Mouse (Mus musculus) intestine, embryonic 16.5 days (tissue): ENCODE results near the gene Adgrg1. TPM values are rescaled to one million over a fixed set of nuclear protein-coding genes. Genes with fewer than 3 reads are reported as not detected.

Experiments used
- ATAC-seq: fragments of 200-750 bp; cut with Nextera tagmentation; 2 replicates; pipeline ENCODE4 v1.8.0; 2017; ENCODE audit warnings: moderate TSS enrichment, moderate library complexity
- H3K27ac ChIP-seq: fragments of 300-500 bp; sonication (generic); 2 replicates; pipeline ENCODE4 v1.5.1; 2014; ENCODE audit warnings: mild to moderate bottlenecking, low read length
- H3K27me3 ChIP-seq: fragments of 300-500 bp; sonication (generic); replicated peaks from 2 replicates; pipeline ENCODE4 v1.6.1; 2014; ENCODE audit warnings: low read length, control low read depth, mixed read lengths; ENCODE audit not compliant: control insufficient read depth, insufficient read depth
- H3K36me3 ChIP-seq: fragments of 300-500 bp; sonication (generic); 2 replicates; pipeline ENCODE4 v1.6.1; 2014; ENCODE audit warnings: low read length, control low read depth; ENCODE audit not compliant: control insufficient read depth, insufficient read depth
- H3K4me1 ChIP-seq: fragments of 300-500 bp; sonication (generic); 2 replicates; pipeline ENCODE4 v1.6.1; 2014; ENCODE audit warnings: low read length, control low read depth, mixed read lengths; ENCODE audit not compliant: control insufficient read depth, insufficient read depth
- H3K4me2 ChIP-seq: fragments of 300-500 bp; sonication (generic); 2 replicates; pipeline ENCODE4 v1.6.1; 2014; ENCODE audit warnings: low read depth, low read length, control low read depth
- H3K4me3 ChIP-seq: fragments of 300-500 bp; sonication (generic); 2 replicates; pipeline ENCODE4 v1.5.1; 2014; ENCODE audit warnings: mild to moderate bottlenecking, low read length
- H3K9ac ChIP-seq: fragments of 300-500 bp; sonication (generic); 2 replicates; pipeline ENCODE4 v1.6.1; 2014; ENCODE audit warnings: low read depth, low read length
- H3K9me3 ChIP-seq: fragments of 300-500 bp; sonication (generic); 2 replicates; pipeline ENCODE4 v1.6.1; 2016; ENCODE audit warnings: low read length, control low read depth; ENCODE audit not compliant: control insufficient read depth
- WGBS: fragments of 180-500 bp; shearing (Covaris S2); extraction: QIAGEN DNeasy Blood & Tissue Kit; methylation state at CpG from one replicate; pipeline ENCODE4 v1.1.7; 2014; 5-methylcytosine and 5-hydroxymethylcytosine counted together
- polyA plus RNA-seq: library from polyadenylated mRNA; unstranded; fragments of >200 nt; fragmentation: Nextera tagmentation; extraction: Ambion mirVana; gene quantifications from 2 replicates; pipeline ENCODE4 v1.2.1, GENCODE M21; 2015

Gene Adgrg1
- polyA plus RNA-seq, 1 experiment from 2014 or later: 24.4 TPM

DNA sequence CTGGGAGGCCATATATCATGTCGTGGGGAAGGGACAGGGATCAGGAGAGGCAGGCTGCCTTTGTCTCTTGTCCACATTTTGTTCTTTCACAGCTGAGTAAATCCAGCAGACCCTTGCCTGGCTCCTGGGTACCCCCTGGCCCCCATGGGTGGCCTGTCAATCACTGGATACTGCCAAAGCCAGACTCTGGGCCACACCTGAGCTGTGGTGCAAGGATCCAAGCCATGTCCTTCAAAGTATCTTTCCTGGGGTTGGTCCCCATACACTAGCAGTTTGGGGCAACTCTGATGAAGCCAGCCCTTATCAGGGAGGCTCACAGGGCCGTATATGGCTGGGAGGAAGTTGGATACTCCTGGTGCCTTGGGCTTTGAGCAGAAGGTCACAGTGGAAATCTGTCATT lies 23.9 kb downstream of the Adgrg1 start:
- 39% methylated on average over 2 of the region's 2 CpGs for WGBS
- Histone ChIP-seq H3K9ac (no peak overlapping the region), H3K4me3 (no peak overlapping the region), H3K27me3 (no peaks in the 10 kb centered on the region), H3K27ac (no peak overlapping the region), H3K9me3 (no peaks in the 10 kb centered on the region), H3K4me1 (peaks cover 41% of the 10 kb centered on the region), H3K4me2 (no peak overlapping the region), H3K36me3 (no peaks in the 10 kb centered on the region)
- ATAC-seq: no peak

DNA sequence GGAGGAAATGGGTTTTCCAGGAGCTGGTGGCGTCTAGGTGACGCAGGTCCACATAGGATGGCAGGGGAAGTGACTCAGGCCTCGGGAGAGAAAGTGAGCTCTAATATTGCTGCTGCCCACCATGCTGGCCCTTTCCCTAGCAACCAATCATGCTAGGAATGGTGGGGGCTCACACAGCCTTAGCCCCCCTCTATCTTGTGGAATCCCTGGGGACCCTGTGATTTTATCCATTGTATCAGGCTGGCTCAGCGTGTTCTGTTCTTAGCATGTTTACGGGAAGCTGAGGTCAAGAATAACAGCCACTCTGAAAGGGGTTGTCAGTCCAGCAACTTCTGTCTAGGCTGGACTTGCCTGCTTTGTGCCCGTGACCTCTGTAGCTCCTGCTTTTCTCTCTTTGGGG lies 24.5 kb downstream of the Adgrg1 start:
- no peaks in the 10 kb centered on the region for H3K9me3 ChIP-seq
- 52% methylated on average over 6 of the region's 6 CpGs for WGBS
- peak overlapping the region; percentile 50 for H3K27ac ChIP-seq
- H3K9ac ChIP-seq: no peak overlapping the region
- no peaks in the 10 kb centered on the region for H3K27me3 ChIP-seq
- H3K4me2 ChIP-seq: no peak overlapping the region
- H3K4me1 ChIP-seq: peaks cover 38% of the 10 kb centered on the region
- ATAC-seq: no peak
- H3K36me3 ChIP-seq: no peaks in the 10 kb centered on the region
- H3K4me3 ChIP-seq: no peak overlapping the region

GRCm38 (mm10) chr8:94999956-95000355 lies 25.4 kb downstream of the Adgrg1 start:
- WGBS: 47% methylated on average over 6 of the region's 6 CpGs
- 0 out of 2 replicates have a peak, but pooled peaks have one; percentile 5 for ATAC-seq
- no peak overlapping the region for H3K9ac ChIP-seq
- H3K36me3 ChIP-seq: no peaks in the 10 kb centered on the region
- no peaks in the 10 kb centered on the region for H3K9me3 ChIP-seq
- no peak overlapping the region for H3K4me2 ChIP-seq
- no peak overlapping the region for H3K4me3 ChIP-seq
- H3K4me1 ChIP-seq: peaks cover 37% of the 10 kb centered on the region
- 0 out of 2 replicates have a peak overlapping the region, but pooled peaks have one; percentile 43 for H3K27ac ChIP-seq
- no peaks in the 10 kb centered on the region for H3K27me3 ChIP-seq

GRCm38 (mm10) chr8:95000684-95001083 lies 26.1 kb downstream of the Adgrg1 start:
- H3K4me1 ChIP-seq: peaks cover 37% of the 10 kb centered on the region
- H3K27ac ChIP-seq: peak overlapping the region; percentile 26; the same call in 1 of the 2 replicates
- no peak overlapping the region for H3K9ac ChIP-seq
- 14% methylated on average over 5 of the region's 5 CpGs for WGBS
- H3K4me3 ChIP-seq: no peak overlapping the region
- peak; percentile 19 for ATAC-seq
- H3K36me3 ChIP-seq: no peaks in the 10 kb centered on the region
- no peaks in the 10 kb centered on the region for H3K27me3 ChIP-seq
- H3K9me3 ChIP-seq: no peaks in the 10 kb centered on the region
- H3K4me2 ChIP-seq: no peak overlapping the region

DNA sequence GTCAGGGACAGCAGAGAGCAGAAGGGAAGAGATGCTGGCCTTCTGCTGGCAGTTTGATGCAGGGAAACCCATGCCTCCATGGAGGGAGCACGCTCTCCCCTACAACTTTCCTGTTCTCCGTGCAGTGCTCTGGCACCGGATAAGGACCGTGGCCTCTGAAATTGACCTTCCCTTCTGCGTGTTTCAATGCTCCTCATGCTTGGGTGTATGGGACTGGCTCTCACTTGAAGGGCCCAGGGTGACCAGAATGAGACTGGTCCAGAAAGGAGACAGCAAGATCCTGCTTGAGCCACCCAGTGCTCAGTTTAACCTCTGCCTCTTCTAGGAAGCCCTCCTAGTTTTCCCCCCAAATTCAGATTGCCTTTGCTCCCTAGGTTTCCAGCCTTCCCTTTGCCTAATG lies 26.6 kb downstream of the Adgrg1 start:
- no peak for ATAC-seq
- H3K27ac ChIP-seq: peak overlapping the region; percentile 26; the same call in 1 of the 2 replicates
- 70% methylated on average over 5 of the region's 5 CpGs for WGBS

GRCm38 (mm10) chr8:95001655-95002054 lies 27.1 kb downstream of the Adgrg1 start:
- Histone ChIP-seq H3K9me3 (no peaks in the 10 kb centered on the region), H3K27ac (peak overlapping the region; percentile 26; the same call in 1 of the 2 replicates), H3K4me3 (no peak overlapping the region), H3K4me2 (no peak overlapping the region), H3K27me3 (no peaks in the 10 kb centered on the region), H3K36me3 (no peaks in the 10 kb centered on the region), H3K4me1 (peaks cover 28% of the 10 kb centered on the region), H3K9ac (0 out of 2 replicates have a peak overlapping the region, but pooled peaks have one; percentile 39)
- WGBS: 11% methylated on average over 7 of the region's 7 CpGs
- peak; percentile 69 for ATAC-seq

More for the DNA sequence above, 26.6 kb downstream of the Adgrg1 start:
- H3K27me3 ChIP-seq: no peaks in the 10 kb centered on the region
- H3K36me3 ChIP-seq: no peaks in the 10 kb centered on the region
- H3K4me3 ChIP-seq: no peak overlapping the region
- H3K9ac ChIP-seq: no peak overlapping the region
- no peak overlapping the region for H3K4me2 ChIP-seq
- no peaks in the 10 kb centered on the region for H3K9me3 ChIP-seq
- H3K4me1 ChIP-seq: peaks cover 33% of the 10 kb centered on the region

DNA sequence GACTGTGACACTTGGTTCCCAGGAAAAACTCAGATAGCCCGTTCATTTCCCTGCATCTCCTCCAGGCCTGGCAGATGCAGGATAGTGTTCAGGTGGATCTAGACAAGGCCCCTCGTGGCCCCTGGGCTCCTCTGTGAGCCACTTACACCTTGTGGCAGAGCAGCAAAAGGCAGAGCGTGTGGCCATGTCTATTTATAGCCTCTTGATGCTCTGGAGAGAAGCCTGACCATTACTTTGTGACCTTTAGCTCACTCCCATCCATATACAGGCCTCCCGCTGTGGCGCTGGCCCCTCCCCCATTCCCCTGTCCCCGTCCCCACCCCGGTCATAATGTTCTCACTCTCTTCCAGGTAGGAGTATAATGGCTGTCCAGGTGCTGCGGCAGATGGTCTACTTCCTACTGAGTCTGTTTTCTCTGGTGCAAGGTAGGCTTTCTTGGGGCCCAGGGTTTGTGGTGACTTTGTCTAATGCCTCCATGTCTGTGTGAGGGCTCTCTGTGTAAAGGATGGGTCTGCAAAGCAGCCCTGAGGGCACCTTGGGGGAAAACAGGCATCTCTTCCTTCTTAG lies 27.6 kb downstream of the Adgrg1 start:
- Histone ChIP-seq H3K36me3 (no peaks in the 10 kb centered on the region), H3K4me2 (no peak overlapping the region), H3K4me3 (no peak overlapping the region), H3K4me1 (peaks cover 26% of the 10 kb centered on the region), H3K27ac (peak overlapping the region; percentile 38; the same call in 1 of the 2 replicates), H3K27me3 (no peaks in the 10 kb centered on the region), H3K9me3 (no peaks in the 10 kb centered on the region), H3K9ac (0 out of 2 replicates have a peak overlapping the region, but pooled peaks have one; percentile 39)
- WGBS: 34% methylated on average over 8 of the region's 8 CpGs
- peak; percentile 22; the same call in 1 of the 2 replicates for ATAC-seq

DNA sequence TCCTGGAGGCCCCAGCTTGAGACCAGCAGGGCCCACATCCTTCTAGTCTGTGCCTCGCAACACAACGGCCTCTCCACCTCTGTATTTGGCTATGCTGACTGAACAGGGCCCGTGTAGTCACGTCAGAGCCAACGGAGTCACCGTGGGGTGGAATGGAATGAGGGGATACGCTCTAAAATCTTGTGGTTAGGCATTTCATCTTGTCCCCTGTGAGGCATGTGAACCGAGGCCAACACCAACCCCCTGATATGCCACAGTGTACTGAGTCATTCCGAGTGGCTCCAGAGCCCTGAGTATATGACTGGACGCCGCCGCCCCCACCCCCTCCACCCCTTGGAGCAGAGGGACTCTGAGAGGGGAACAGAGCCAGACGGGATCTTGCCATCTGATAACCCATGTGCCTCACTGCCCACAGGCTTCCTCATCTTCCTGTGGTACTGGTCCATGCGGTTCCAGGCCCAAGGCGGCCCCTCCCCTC lies 37.9 kb downstream of the Adgrg1 start:
- Histone ChIP-seq H3K36me3 (no peaks in the 10 kb centered on the region), H3K27me3 (no peaks in the 10 kb centered on the region), H3K4me1 (no peaks in the 10 kb centered on the region), H3K9me3 (no peaks in the 10 kb centered on the region), H3K9ac (no peak overlapping the region), H3K4me2 (no peak overlapping the region), H3K27ac (no peak overlapping the region), H3K4me3 (no peak overlapping the region)
- no peak for ATAC-seq
- 83% methylated on average over 15 of the region's 15 CpGs for WGBS

- no peak overlapping the region for H3K27ac ChIP-seq
- no peak overlapping the region for H3K9ac ChIP-seq
- no peak overlapping the region for H3K4me2 ChIP-seq
- no peaks in the 10 kb centered on the region for H3K27me3 ChIP-seq
- WGBS: 79% methylated on average over 4 of the region's 4 CpGs
- no peak overlapping the region for H3K4me3 ChIP-seq
- H3K4me1 ChIP-seq: no peaks in the 10 kb centered on the region
- H3K36me3 ChIP-seq: no peaks in the 10 kb centered on the region
- no peaks in the 10 kb centered on the region for H3K9me3 ChIP-seq
- ATAC-seq: no peak
Observed at GRCm38 (mm10) chr8:95015866-95016265, 41.3 kb downstream of the Adgrg1 start.
